Mouse (Mus musculus) mouse embryonic stem cell (cell line): ENCODE data around the gene Dync2li1.

Experiments
- in situ Hi-C, 2 experiments: fragments of 300-500 bp; cut with MboI; formaldehyde crosslinking; loops; 1 replicate in 1 of 2; 3 replicates in 1 of 2; pipeline ENCODE4 v1.14.3; 2019 to 2020; ENCODE audit warnings: low sequenced_read_pairs in 2 of 2, low pct_unique_long_range_greater_than_20kb in 1 of 2, mixed read lengths in 1 of 2; ENCODE audit not compliant: unreplicated experiment in 1 of 2

Dync2li1 gene

GRCm38 (mm10) chr17:84606976-84607375, 19.3 kb upstream of the Dync2li1 start:
- in situ Hi-C loops = no loop called here

- in situ Hi-C loops = no loop called here
These were observed 18.7 kb upstream of the Dync2li1 start for GRCm38 (mm10) chr17:84607617-84608016.

DNA sequence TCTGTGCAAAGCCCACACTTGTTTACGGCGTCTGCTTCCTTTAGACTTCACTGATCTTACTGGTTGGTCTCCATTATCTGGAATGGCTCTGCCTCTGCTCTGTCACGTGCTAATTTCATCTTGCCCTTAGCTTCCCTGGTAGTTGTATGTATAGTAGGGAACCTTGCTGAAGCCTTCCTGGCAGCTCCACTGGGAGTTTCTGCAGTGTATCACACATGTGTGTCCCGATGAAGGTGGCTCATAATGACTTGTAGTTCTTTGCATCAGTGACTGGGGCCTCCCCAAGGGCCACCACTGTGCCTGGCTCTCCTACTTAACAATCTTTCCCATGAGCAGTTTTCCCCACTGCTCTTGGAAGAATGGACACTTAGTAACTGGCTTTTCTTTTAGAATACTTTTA, 17.7 kb upstream of the Dync2li1 start:
- in situ Hi-C loops = no loop called here

DNA sequence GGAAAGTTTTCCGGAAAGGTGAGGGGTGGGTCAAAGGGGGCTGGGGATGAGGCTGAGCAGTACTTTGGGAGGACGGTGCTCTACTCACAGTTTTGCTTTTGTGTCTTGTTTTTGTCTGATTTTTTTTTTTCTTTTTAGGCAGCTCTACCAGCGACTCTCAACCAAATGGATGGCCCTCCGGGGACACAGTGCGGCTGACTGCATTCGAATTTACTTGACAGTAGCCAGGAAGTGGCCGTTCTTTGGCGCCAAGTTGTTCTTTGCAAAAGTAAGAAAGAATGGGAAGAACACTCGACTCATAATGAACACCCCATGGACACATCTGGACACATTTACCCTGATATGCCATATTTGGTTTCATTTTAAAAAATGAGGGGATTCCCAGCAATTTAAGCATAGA, 14.8 kb upstream of the Dync2li1 start:
- in situ Hi-C loops = no loop called here

GRCm38 (mm10) chr17:84611971-84612370, 14.3 kb upstream of the Dync2li1 start:
- in situ Hi-C loops = no loop called here

DNA sequence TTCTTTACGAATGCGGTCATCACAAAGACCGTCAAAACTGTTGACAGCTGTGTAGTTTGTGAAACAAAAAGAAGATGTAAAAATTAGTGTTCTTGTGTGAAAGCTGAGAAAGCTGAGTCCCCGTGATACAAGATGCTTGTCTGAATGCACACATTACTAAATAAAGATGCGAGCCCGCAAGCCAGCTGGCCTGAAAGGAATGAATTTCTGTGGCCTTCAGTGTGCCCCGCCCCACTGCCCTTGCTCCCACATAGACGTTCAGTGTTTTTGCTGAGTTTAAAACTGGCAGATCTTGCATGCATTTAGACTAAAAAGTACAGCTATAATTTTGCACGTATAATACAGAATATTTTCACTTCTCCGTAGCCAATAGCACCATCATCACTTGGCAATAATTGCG, 10.5 kb upstream of the Dync2li1 start:
- in situ Hi-C loops = no loop called here

DNA sequence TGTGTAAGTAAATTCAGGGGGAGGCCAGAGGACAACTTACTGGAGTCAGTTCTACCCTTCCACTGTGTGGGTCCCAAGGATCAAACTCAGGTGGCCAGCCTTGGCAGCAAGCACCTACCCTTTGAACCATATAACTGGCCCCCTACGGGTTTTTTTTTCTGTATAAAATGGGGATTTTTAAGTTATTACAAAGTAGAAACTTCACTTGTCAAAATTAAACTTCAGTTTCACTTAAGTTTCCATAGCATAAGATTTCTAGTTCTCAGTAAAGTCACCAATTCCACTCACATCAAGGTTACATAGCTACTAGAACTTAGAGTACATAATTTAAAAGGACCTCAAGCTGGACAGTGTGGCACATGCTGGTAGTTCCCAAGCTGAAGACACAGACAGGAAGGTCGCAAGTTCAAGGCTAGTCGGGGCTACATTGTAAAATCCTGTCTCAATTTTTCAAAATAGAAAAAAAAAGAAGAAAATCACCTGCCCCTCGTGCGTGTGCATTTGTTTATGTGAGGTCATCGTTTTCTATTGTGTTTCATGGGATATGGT, 9.7 kb upstream of the Dync2li1 start:
- in situ Hi-C loops = no loop called here

GRCm38 (mm10) chr17:84617953-84618352, 8.3 kb upstream of the Dync2li1 start:
- in situ Hi-C loops = no loop called here

DNA sequence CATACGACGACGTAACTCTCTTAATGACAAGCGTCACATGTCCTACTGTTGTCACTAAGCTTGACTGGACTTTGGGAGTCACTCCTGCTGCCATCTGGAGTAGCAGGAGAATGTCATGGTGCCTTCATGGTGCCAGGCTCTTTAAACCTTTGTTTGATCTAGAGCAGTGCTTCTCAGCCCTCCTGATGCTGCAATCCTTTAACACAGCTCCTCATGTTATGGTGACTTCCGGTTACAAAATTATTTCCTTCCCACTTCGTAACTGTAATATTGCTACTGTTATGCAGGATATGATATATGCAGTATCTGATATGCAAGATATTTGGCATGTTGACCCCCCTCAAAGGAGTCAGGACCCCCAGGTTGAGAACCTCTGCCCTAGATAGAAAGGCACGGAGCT, 7.2 kb upstream of the Dync2li1 start:
- in situ Hi-C loops = no loop called here

GRCm38 (mm10) chr17:84620076-84620475, 6.2 kb upstream of the Dync2li1 start:
- in situ Hi-C loops = no loop called here

DNA sequence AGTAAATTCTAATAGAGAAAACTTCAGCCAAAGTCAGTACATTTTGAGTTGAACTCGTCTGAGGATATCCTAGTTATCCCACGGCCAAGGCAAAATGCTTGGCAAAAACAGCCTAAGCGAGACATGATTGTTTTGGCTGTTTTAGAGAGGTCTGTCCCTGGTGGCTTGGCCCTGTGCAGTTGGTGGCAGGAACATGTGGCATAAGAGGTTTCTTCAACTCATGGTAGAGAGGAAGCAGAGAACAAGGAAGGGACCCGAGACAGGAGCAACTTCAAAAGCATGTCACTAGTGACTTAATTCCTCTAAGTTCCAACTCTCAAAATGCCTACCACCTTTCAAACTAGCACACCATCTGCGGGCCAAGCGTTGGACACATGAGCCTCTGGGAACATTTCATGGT, 5.7 kb upstream of the Dync2li1 start:
- in situ Hi-C loops = no loop called here

DNA sequence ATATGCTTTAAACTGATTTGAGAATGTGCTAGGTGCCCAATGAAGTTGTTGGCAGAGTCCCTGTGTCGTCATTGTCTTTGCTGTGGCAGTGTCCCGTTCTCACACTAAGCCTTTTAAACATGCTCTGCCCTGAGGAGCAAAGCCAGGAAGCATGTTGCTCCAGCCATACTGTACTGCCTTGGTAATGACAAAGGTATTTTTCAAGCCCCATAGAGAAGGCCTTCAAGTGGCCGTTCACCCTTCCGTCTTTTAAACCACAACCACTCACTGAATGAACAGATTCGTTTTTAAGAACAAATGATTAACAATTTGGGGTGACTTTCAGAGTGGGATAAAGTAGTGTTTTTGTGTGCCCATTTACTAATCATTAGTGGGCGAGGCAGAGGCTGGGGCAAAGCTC, 5.1 kb upstream of the Dync2li1 start:
- in situ Hi-C loops = no loop called here

- in situ Hi-C loops = no loop called here
These were observed 4.3 kb upstream of the Dync2li1 start for GRCm38 (mm10) chr17:84622028-84622427.

DNA sequence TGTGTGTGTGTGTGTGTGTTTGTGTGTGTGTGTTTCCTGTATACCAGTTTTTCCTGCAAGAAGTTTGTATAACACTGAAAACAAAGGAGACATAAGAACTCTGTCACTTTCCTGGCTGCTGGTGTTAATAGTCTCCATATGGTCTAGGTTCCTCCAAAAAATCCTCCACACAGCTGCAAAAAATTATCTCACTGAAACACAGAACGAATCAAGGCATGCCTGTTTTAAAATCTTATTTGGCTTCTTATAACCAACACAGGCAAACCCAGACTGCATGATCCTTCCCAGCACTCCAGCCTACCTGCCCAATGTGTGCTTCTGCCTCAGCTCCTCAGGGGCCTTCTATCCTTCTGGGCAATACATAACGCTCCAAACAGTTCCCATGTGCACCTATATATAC, 3.4 kb upstream of the Dync2li1 start:
- in situ Hi-C loops = no loop called here

DNA sequence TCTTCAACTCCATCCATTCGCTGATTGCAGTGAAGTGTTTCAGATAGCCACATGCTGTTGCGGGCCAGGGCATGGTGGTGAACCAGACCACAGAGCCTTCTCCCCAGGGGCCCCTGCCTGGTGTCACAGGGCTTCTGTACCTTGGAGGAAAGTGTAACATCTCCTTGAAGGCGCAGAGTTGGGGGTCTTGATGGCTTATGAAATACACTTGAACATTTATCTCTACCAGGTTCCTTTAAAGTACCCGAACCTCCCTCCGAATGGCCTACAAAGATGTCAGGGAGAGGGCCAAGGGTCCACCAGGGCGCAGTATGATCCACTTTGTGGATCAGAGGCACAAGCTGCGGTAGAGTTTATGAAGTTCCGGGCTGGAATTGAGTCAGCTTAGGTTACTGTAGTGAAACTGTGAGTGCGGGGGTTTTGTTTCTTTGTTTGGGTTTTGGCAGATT, 585 bp downstream of the Dync2li1 start:
- in situ Hi-C loops = no loop called here

GRCm38 (mm10) chr17:84627721-84628120, 1.4 kb downstream of the Dync2li1 start:
- in situ Hi-C loops = no loop called here

DNA sequence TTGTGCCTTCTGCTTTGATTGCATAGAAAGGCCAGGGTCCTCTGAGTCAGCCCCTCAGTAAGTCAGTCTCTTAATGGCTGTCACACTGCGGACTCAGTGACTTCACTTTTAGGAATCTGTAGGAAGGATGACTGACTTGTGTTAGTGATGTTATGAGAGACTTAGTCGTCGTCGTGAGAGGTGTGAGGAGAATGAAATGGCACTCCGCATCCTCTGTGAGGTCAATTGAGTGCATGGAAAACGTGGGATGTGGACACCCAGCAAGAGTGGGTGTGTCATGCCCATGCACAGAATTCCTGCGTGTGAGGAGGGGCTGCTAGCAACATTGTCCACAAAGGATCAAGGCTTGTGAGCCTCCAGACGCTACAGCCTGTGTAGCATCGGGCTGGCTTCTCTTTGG, 2.3 kb downstream of the Dync2li1 start:
- in situ Hi-C loops = no loop called here

DNA sequence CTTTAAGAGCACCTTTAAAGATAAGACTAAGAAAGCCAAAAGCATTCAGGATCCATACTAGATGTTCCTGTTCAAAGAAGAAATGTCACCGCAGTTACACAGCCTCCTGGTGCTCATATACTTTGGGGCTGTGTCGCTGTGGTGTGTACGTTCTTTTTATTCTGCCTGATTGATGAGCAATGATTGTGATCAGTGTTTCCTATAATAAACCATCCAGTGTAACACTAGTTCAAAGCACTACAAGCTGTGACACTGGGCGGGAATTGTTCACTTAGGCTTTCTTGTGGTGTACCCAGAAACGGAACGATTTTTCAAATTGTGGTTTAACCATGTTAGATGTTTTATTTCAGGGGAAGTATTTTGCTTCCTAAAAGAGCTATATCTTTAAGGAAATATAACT, 5.5 kb downstream of the Dync2li1 start:
- in situ Hi-C loops = no loop called here

DNA sequence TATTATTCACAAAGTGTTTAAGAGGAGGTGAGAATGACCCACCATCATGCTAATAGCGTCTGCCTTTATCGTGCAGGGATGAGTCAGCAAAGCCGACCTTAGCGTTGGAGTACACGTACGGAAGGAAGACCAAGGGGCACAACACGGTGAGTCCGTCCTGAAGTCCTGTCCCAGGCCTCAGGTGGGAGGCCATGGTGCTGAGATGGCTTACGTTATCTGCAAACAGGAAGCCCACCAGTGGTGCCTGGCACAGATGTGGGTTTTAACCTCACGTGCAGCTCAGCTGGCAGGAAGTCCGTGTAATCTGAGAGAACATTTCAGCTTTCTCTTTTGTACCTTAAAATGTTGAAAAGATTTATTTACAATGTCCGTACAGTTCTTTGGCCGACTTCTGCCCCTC, 7.1 kb downstream of the Dync2li1 start:
- in situ Hi-C loops = no loop called here

DNA sequence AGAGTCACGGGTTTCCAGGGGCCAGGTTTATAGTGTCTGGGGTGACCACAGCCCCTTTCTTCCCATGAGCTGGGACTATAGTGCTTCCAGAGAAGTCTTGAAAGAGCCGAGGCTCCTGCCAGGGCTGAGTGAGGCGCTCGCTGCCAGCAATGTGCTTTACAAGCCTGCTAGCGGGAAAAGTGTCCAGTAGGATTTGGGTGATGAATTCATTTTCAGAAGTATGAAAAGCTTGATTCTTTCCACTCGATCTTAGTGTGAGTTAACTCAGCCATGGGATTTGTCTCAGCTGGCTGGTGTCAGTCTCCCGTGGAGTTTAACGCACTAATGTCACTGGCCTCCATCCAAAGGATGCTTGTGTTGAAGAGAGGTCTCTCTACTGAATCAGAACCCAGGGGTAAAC, 10.0 kb downstream of the Dync2li1 start:
- in situ Hi-C loops = no loop called here

GRCm38 (mm10) chr17:84637971-84638370, 11.7 kb downstream of the Dync2li1 start:
- in situ Hi-C loops = no loop called here
